Mouse (Mus musculus) hindbrain, embryonic 10.5 days (tissue): Measurements from ENCODE around the gene Ccdc24. TPM values are rescaled to one million over a fixed set of nuclear protein-coding genes. Genes with fewer than 3 reads are reported as not detected.

Source experiments
- DNase-seq: peaks from one replicate; pipeline ENCODE4 v3.0.0-alpha.2; 2017; ENCODE audit warnings: low spot score
- H3K27ac ChIP-seq: fragments of 300-500 bp; sonication (generic); 2 replicates; pipeline ENCODE4 v1.5.1; 2016; ENCODE audit warnings: mild to moderate bottlenecking, moderate library complexity
- H3K27me3 ChIP-seq: fragments of 300-500 bp; sonication (generic); 2 replicates; pipeline ENCODE4 v1.6.1; 2016; ENCODE audit warnings: mild to moderate bottlenecking; ENCODE audit not compliant: poor library complexity, insufficient read depth, severe bottlenecking
- H3K36me3 ChIP-seq: fragments of 300-500 bp; sonication (generic); 2 replicates; pipeline ENCODE4 v1.6.1; 2016; ENCODE audit warnings: mild to moderate bottlenecking, moderate library complexity
- H3K4me1 ChIP-seq: fragments of 300-500 bp; sonication (generic); replicated peaks from 2 replicates; pipeline ENCODE4 v1.6.1; 2016; ENCODE audit warnings: mild to moderate bottlenecking
- H3K4me3 ChIP-seq: fragments of 300-500 bp; sonication (generic); 2 replicates; pipeline ENCODE4 v1.5.1; 2016; ENCODE audit warnings: mild to moderate bottlenecking, moderate library complexity
- H3K9me3 ChIP-seq: fragments of 300-500 bp; sonication (generic); 2 replicates; pipeline ENCODE4 v1.6.1; 2016; ENCODE audit warnings: mild to moderate bottlenecking, moderate library complexity
- WGBS: fragments of 180-500 bp; shearing (Covaris S2); methylation state at CpG from one replicate; pipeline ENCODE4 v1.1.7; 2016; 5-methylcytosine and 5-hydroxymethylcytosine counted together
- polyA plus RNA-seq: library from polyadenylated mRNA; unstranded; fragments of >200 nt; fragmentation: Nextera tagmentation; extraction: Ambion mirVana; gene quantifications from 2 replicates; pipeline ENCODE4 v1.2.1, GENCODE M21; 2016

The Ccdc24 gene
- polyA plus RNA-seq, 1 experiment from 2014 or later: 2.4 TPM

- Histone ChIP-seq H3K27ac (no peak overlapping the region; the same call in 1 of the 2 replicates), H3K4me3 (no peak overlapping the region), H3K36me3 (no peaks in the 10 kb centered on the region), H3K9me3 (no peaks in the 10 kb centered on the region), H3K27me3 (peaks cover 40% of the 10 kb centered on the region), H3K4me1 (peaks cover 28% of the 10 kb centered on the region)
- 82% methylated on average over 9 of the region's 9 CpGs for WGBS
- no peak for DNase-seq
Measured at GRCm38 (mm10) chr4:117831920-117832691, 40.3 kb downstream of the Ccdc24 start.

- Histone ChIP-seq H3K4me1 (peaks cover 28% of the 10 kb centered on the region), H3K9me3 (no peaks in the 10 kb centered on the region), H3K27ac (no peak overlapping the region; the same call in 1 of the 2 replicates), H3K36me3 (no peaks in the 10 kb centered on the region), H3K27me3 (peaks cover 40% of the 10 kb centered on the region), H3K4me3 (no peak overlapping the region)
- DNase-seq: no peak
- 72% methylated on average over 2 of the region's 2 CpGs for WGBS
Measured at GRCm38 (mm10) chr4:117831499-117831898, 40.9 kb downstream of the Ccdc24 start.

GRCm38 (mm10) chr4:117830801-117831200, 41.6 kb downstream of the Ccdc24 start:
- 89% methylated on average over 9 of the region's 9 CpGs for WGBS

GRCm38 (mm10) chr4:117830124-117830551, 42.2 kb downstream of the Ccdc24 start:
- Histone ChIP-seq H3K4me3 (0 out of 2 replicates have a peak overlapping the region, but pooled peaks have one; percentile 26), H3K27ac (peak overlapping the region; percentile 42; the same call in 1 of the 2 replicates), H3K4me1 (peaks cover 17% of the 10 kb centered on the region), H3K36me3 (no peaks in the 10 kb centered on the region), H3K9me3 (no peaks in the 10 kb centered on the region), H3K27me3 (peaks cover 40% of the 10 kb centered on the region)
- WGBS: 23% methylated on average over 5 of the region's 5 CpGs
- no peak for DNase-seq

More at GRCm38 (mm10) chr4:117830801-117831200, 41.6 kb downstream of the Ccdc24 start:
- Histone ChIP-seq H3K4me3 (no peak overlapping the region), H3K4me1 (peaks cover 23% of the 10 kb centered on the region), H3K27me3 (peaks cover 40% of the 10 kb centered on the region), H3K9me3 (no peaks in the 10 kb centered on the region), H3K36me3 (no peaks in the 10 kb centered on the region), H3K27ac (no peak overlapping the region; the same call in 1 of the 2 replicates)
- no peak for DNase-seq

- 10% methylated on average over 12 of the region's 12 CpGs for WGBS
- peak overlapping the region; percentile 26; the same call in 1 of the 2 replicates for H3K4me3 ChIP-seq
- DNase-seq: peak; percentile 64
- H3K36me3 ChIP-seq: no peaks in the 10 kb centered on the region
- H3K27me3 ChIP-seq: peaks cover 37% of the 10 kb centered on the region
- peaks cover 11% of the 10 kb centered on the region for H3K4me1 ChIP-seq
- no peaks in the 10 kb centered on the region for H3K9me3 ChIP-seq
- H3K27ac ChIP-seq: peak overlapping the region; percentile 42; the same call in 1 of the 2 replicates
Measured at GRCm38 (mm10) chr4:117829260-117830123, 42.9 kb downstream of the Ccdc24 start.

GRCm38 (mm10) chr4:117828572-117829145, 43.7 kb downstream of the Ccdc24 start:
- H3K36me3 ChIP-seq: no peaks in the 10 kb centered on the region
- peaks cover 8% of the 10 kb centered on the region for H3K4me1 ChIP-seq
- no peak overlapping the region for H3K4me3 ChIP-seq
- H3K9me3 ChIP-seq: no peaks in the 10 kb centered on the region
- peaks cover 29% of the 10 kb centered on the region for H3K27me3 ChIP-seq
- WGBS: 70% methylated on average over 8 of the region's 8 CpGs
- DNase-seq: no peak
- no peak overlapping the region for H3K27ac ChIP-seq

GRCm38 (mm10) chr4:117818032-117818431, 54.3 kb downstream of the Ccdc24 start:
- no peaks in the 10 kb centered on the region for H3K27me3 ChIP-seq
- H3K36me3 ChIP-seq: no peaks in the 10 kb centered on the region
- DNase-seq: no peak
- 92% methylated on average over 10 of the region's 10 CpGs for WGBS
- H3K4me1 ChIP-seq: peaks cover 11% of the 10 kb centered on the region
- H3K9me3 ChIP-seq: peaks cover 11% of the 10 kb centered on the region; the same call in 1 of the 2 replicates
- H3K4me3 ChIP-seq: no peak overlapping the region
- H3K27ac ChIP-seq: no peak overlapping the region

GRCm38 (mm10) chr4:117816776-117817175, 55.6 kb downstream of the Ccdc24 start:
- no peaks in the 10 kb centered on the region for H3K36me3 ChIP-seq
- H3K4me3 ChIP-seq: no peak overlapping the region
- DNase-seq: no peak
- H3K4me1 ChIP-seq: peaks cover 11% of the 10 kb centered on the region
- H3K27ac ChIP-seq: no peak overlapping the region
- H3K27me3 ChIP-seq: no peaks in the 10 kb centered on the region
- 74% methylated on average over 5 of the region's 5 CpGs for WGBS
- peaks cover 11% of the 10 kb centered on the region; the same call in 1 of the 2 replicates for H3K9me3 ChIP-seq

Other genes starting within 250 kb of the Ccdc24 start
- 69.2 and 72.5 TPM in 2 replicates for gene Dmap1, start 190.3 kb downstream of the Ccdc24 start, polyA plus RNA-seq
- gene Gm12845, start 148.1 kb downstream of the Ccdc24 start, polyA plus RNA-seq: not detected in 2 replicates
- not detected in 2 replicates for gene Klf17, start 106.9 kb downstream of the Ccdc24 start, polyA plus RNA-seq
- 7.2 and 7.3 TPM in 2 replicates for gene Slc6a9, start 38.1 kb downstream of the Ccdc24 start, polyA plus RNA-seq
- 22.7 and 31.7 TPM in 2 replicates for gene B4galt2, start 10.9 kb upstream of the Ccdc24 start, polyA plus RNA-seq
- gene Atp6v0b, start 14.8 kb upstream of the Ccdc24 start, polyA plus RNA-seq: 208 and 263 TPM in 2 replicates
- 27.1 and 27.5 TPM in 2 replicates for gene Dph2, start 19.5 kb upstream of the Ccdc24 start, polyA plus RNA-seq
- gene Ipo13, start 42.4 kb upstream of the Ccdc24 start, polyA plus RNA-seq: 71.1 and 79.5 TPM in 2 replicates
- 1.4 and 1.8 TPM in 2 replicates for gene Artn, start 57.2 kb upstream of the Ccdc24 start, polyA plus RNA-seq